Mouse (Mus musculus) monocyte, adult 5-6 weeks (primary cell): ENCODE results near the gene Mast1. TPM values are rescaled to one million over a fixed set of nuclear protein-coding genes. Genes with fewer than 3 reads are reported as not detected.

Experiments used
- ATAC-seq: fragments of 153-309, 156-312 bp; replicated peaks from 2 replicates; pipeline ENCODE4 v1.8.0; 2017; ENCODE audit warnings: mild to moderate bottlenecking; ENCODE audit not compliant: low TSS enrichment, insufficient number of reproducible peaks, severe bottlenecking, poor library complexity, low FRiP score
- total RNA-seq: library from RNA; stranded (forward); fragments of 200-1000, 200-491, 200-594 nt; gene quantifications from 3 replicates; pipeline ENCODE4 v1.2.3, GENCODE M21; 2017

The Mast1 gene
- total RNA-seq, 1 experiment from 2014 or later, result not detected

DNA sequence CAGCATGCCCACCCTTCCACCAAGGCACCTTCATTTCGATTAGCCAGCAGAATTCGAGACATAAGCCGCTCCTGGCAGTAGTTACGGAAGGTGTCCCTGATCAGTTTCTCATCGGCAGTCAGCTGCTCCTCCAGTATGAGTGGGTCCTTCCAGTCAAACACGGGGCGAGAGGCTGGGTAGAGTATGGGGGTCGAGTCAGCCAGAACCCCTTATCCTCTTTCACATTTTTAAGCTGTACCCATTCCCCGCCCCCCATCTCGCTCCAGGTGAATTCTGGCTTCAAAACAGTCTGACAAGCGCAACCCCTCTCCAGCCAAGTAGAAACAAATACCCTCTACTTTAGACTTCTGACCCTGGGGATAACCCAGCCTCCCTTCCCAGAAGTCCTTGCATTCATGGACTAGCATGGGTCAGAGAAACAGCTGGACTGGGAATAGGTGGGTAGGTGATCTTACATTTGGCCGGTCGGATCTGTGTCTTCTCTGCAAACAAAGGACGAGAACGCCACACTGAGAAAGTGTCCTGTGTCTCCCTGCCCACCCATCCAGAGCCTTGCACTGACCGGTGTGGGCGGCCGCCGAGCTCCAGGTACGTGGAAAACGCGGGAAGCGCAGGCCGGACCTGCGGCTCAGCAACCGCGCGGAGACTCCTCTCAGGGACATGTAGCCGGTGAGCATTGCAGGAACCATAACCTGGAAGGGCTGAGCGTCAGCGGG is 44.0 kb downstream of the Mast1 start:
- ATAC-seq, result no peak

DNA sequence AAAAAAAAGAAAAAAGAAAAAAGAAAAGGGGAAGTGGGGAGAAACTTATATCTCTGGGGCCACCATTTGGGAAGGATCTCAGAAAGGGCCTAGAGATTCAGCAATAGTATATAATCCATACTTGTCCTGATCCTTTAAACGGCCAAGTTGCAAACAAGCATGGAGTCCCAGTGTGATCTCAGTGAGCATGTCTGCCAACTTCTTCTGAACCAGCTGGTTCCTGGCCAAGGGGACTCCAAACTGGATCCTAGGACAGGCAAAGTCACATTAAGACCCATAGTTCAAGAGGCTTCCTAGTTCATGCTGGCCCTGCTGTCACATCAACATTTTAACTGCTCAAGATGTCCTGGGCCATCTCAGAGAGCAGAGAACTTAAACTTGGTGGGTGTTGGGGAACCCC is 48.0 kb downstream of the Mast1 start:
- ATAC-seq, result no peak

DNA sequence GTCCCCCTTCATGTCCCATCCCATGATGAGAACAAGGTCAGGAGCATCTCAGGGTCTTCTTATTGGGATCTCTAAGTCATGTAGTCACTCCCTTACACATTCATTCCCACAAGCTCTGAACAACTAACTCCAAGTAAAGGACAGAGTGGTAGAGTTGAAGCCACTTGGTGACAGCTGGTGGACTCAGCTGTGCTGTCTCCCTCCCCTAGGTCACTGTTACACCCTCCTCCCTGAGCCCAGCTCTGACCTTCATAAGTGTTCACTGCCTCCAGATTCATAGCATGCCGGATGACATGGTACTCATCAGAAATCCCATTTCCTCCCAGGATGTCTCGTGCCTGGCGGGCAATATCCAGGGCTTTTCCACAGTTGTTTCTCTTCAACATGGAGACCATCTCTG is 48.9 kb downstream of the Mast1 start:
- no peak for ATAC-seq

DNA sequence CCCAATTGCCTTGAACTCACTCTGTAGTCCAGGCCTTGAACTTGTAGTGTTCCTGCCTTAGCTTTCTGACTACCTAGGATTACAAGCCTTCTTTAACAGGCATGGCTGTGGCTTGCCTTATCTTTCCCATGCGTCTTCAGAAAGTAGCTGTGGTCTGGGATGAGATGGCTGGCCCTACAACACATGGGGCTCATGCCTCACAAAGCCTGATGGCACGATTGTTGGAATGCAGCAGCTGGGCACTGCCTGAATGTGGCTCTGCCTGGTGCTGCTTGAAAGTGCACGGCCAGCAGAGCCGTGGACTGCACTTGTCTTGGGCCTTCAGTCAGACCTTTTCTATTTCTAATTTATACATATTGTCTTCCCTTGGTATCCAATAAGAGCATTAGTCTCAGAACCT is 52.4 kb downstream of the Mast1 start:
- ATAC-seq, result no peak

DNA sequence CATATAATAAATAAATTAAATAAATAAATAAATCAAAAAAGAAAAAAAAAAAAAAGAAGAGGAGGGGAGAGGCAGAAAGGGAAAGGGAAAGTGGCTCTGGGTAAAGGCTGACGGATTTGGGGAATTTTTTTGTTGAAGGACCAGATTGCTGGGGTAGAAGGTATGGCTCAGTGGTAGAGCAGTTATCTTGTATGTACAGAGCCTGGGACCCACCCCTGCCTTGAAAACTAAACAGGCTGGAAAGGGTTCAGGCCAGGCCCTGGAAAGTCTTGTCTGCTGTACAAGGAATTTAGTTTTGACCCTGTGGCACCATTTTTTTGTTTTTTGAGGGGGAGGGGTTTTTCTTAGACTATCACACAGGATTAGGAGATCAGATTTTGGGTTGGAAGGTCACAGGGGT is 58.2 kb downstream of the Mast1 start:
- no peak for ATAC-seq

DNA sequence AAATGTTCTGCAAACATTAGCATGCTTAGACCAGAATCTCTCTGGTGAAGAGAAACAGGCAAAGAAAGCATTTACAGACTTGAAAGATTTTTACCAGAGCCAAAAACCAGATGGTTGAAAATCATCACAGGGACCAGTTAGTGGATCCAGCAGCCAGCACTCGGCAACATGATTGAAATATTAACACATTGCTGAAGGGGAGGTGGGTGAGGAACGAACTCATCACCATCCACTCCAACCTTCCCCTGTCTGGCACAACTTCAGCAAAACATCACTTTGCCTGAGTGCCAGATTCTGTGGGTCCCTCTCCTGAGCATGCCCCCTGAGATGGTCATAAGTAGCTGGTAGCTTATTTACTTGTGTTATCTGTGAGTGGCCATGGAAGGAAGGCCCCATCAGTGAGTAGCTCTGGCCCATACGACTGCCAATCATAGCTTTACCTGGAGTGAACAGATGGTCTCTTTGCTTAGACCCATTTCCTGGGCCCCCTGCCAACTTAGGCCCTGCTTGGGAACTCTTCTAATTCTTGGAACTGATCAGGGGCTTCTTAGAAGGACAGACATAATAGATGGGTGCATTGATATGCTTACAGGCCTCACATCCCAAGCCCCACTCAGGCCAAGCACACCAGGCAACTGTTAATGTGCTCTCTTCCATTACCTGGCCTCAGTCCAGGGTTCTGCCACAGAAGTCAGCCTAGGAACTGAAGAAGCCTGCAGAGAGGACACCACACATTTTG is 59.7 kb downstream of the Mast1 start:
- ATAC-seq, result no peak

DNA sequence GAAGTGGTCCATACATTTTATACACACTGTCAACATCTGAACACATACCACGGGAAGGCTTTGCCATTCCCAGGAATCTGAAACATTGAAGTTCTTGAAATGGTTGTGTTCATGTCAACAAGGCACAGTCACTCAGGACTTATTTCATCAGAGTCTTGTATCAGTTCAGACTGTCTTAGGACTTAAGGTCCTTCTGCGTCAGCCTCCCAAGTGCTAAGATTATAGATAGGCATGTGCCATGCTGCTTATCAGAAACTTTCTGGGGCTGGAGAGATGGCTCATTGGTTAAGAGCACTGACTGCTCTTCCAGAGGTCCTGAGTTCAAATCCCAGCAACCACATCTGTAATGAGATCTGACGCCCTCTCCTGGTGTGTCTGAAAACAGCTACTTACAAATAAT is 62.8 kb downstream of the Mast1 start:
- no peak for ATAC-seq

DNA sequence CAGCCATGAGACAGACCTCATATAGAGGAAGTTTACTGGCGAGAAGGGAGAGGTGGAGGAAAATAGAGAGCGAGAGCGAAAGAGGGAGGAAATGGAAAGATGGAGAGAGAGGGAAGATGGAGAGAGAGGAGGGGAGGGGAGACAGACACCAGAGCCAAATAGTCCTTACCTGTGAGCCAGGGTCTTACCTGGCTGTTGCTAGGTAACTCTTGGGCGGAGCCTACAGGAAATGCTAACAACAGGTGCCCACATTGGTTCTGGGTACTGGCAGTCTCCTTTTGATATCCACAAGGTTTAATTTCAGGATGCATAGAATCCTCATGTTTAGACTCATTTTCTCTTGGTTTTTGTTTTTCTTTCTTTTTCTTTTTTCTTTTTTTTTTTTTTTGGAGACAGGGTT is 64.1 kb downstream of the Mast1 start:
- no peak for ATAC-seq

DNA sequence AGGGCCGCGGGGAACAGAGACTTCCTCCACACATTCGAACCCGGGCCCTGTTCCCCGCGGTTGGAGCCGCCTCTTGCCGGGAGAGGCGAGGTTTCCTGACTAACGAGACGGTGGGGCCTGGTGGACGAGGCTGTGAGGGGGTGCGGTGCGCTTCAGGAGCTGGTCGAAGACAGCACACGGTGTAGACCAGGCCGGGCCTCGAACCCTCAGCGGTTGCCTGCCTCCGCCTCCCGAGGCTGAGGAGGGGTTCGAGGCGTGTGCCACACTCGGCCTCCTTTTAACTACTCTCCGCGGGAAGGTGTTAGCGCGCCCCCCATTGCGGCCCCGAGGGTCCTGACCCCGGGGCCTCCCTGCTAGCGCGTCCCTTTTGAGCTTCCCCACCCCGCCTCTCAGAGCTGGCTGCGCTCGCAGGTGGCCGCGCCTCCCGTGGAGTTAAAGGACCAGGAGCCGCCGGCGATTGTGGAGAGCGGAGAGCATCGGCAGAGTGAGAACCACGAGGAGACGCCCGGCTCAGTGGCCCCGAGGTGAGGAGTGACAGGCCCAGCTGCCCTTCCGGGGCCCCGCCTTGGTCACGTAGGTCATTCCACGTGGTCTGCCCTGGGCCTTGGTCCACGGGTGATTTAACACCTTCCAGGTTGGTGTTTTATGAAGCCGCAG is 64.7 kb downstream of the Mast1 start:
- peak; percentile 30; the same call in 1 of the 2 replicates for ATAC-seq

DNA sequence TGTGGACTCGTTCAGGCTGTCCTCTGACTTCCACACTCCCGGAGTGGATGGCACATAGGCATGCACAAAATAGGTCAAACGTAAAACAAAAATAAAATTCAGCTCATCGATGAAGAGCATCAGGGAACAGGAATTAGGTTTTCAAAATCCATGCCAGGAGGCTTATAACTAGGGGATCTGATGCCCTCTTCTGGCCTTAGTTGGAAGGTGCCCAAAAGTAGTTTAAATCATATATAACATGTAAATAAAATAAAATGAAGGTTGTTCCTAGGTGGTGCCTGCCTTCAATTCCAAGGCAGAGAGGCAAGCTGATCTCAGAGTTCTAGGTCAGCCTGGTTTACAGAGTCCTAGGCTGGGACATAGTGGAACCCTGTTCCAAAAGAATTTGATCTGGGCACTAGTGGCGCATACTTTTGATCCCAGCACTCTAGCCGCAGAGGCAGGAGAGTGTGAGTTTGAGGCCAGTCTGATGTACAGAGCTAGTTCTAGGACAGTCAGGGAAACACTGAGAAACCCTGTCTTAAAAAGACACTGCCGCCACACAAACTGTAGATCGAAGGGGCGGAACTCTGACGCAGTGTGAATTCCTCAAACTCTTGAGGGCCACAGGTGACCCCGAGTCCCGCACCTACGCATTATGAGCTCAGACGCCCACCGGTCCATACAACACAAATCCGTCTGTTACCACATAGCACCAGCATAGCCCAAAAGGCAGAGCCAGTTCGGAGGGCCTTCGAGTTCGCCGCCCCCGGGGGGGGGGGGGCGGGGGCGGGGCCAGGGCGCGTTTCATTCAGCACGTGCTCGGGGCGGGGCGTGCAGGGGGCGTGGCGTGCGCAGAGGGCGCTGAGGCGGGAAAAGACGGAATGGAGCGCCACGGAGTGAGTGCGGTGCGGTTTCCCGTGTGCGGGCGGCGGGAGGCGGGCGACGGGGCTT is 65.5 kb downstream of the Mast1 start, which contains the start of gene Syce2:
TSS of gene Syce2 (plus strand) at position 736 of the 933 bp plus-strand sequence.
- peak; percentile 62 for ATAC-seq

Other genes starting within 250 kb of the Mast1 start
- gene Nacc1, start 249.5 kb downstream of the Mast1 start, total RNA-seq, result 29.0 to 50.5 TPM (median 36.3 TPM) in 3 replicates
- gene Lyl1, start 235.9 kb downstream of the Mast1 start, total RNA-seq, result 41.7 to 46.2 TPM (median 45.0 TPM) in 3 replicates
- 6.4 to 8.9 TPM (median 8.2 TPM) in 3 replicates for gene G430095P16Rik, start 214.4 kb downstream of the Mast1 start, total RNA-seq
- gene Nfix, start 137.0 kb downstream of the Mast1 start, total RNA-seq, result 8.1 to 16.7 TPM (median 9.9 TPM) in 3 replicates
- 3.6 to 4.0 TPM (median 3.8 TPM) in 3 replicates for gene Dand5, start 114.5 kb downstream of the Mast1 start, total RNA-seq
- gene Gadd45gip1, start 105.8 kb downstream of the Mast1 start, total RNA-seq, result 10.0 to 12.8 TPM (median 11.2 TPM) in 3 replicates
- 31.6 to 37.2 TPM (median 34.2 TPM) in 3 replicates for gene Rad23a, start 96.7 kb downstream of the Mast1 start, total RNA-seq
- 1,036 to 1,300 TPM (median 1,079 TPM) in 3 replicates for gene Calr, start 90.4 kb downstream of the Mast1 start, total RNA-seq
- 32.5 to 56.1 TPM (median 35.3 TPM) in 3 replicates for gene Farsa, start 80.4 kb downstream of the Mast1 start, total RNA-seq
- gene Syce2, start 65.2 kb downstream of the Mast1 start, total RNA-seq, result 2.9 to 13.7 TPM (median 7.4 TPM) in 3 replicates
- gene Gcdh, start 43.4 kb downstream of the Mast1 start, total RNA-seq, result 16.8 to 25.3 TPM (median 18.7 TPM) in 3 replicates
- gene Klf1, start 35.4 kb downstream of the Mast1 start, total RNA-seq, result not detected in 3 replicates
- gene Dnase2a, start 28.8 kb downstream of the Mast1 start, total RNA-seq, result 24.4 to 37.4 TPM (median 29.6 TPM) in 3 replicates
- not detected in 3 replicates for gene Rtbdn, start 9.6 kb upstream of the Mast1 start, total RNA-seq
- gene Gm49661, start 32.1 kb upstream of the Mast1 start, total RNA-seq, result not detected in 3 replicates
- gene Prdx2, start 32.2 kb upstream of the Mast1 start, total RNA-seq, result 153 to 207 TPM (median 196 TPM) in 3 replicates
- 43.9 to 58.8 TPM (median 58.1 TPM) in 3 replicates for gene Rnaseh2a, start 32.4 kb upstream of the Mast1 start, total RNA-seq
- 405 to 735 TPM (median 444 TPM) in 3 replicates for gene Junb, start 41.4 kb upstream of the Mast1 start, total RNA-seq
- 4.2 to 8.7 TPM (median 4.5 TPM) in 3 replicates for gene Hook2, start 53.2 kb upstream of the Mast1 start, total RNA-seq
- not detected in 3 replicates for gene Best2, start 77.2 kb upstream of the Mast1 start, total RNA-seq
- gene Asna1, start 87.9 kb upstream of the Mast1 start, total RNA-seq, result 24.0 to 47.3 TPM (median 36.2 TPM) in 3 replicates
- gene Trir, start 89.5 kb upstream of the Mast1 start, total RNA-seq, result 260 to 294 TPM (median 276 TPM) in 3 replicates
- gene Tnpo2, start 99.6 kb upstream of the Mast1 start, total RNA-seq, result 12.0 to 27.9 TPM (median 18.3 TPM) in 3 replicates
- 2.6 to 3.6 TPM (median 3.0 TPM) in 3 replicates for gene Fbxw9, start 122.7 kb upstream of the Mast1 start, total RNA-seq
- not detected in 3 replicates for gene Gm5741, start 130.6 kb upstream of the Mast1 start, total RNA-seq
- gene Dhps, start 134.4 kb upstream of the Mast1 start, total RNA-seq, result 35.9 to 75.4 TPM (median 50.0 TPM) in 3 replicates
- 22.4 to 29.9 TPM (median 24.3 TPM) in 3 replicates for gene Wdr83os, start 143.4 kb upstream of the Mast1 start, total RNA-seq
- gene Wdr83, start 143.9 kb upstream of the Mast1 start, total RNA-seq, result 8.9 to 13.6 TPM (median 13.4 TPM) in 3 replicates
- 116 to 188 TPM (median 183 TPM) in 3 replicates for gene Man2b1, start 145.9 kb upstream of the Mast1 start, total RNA-seq
- not detected in 3 replicates for gene Zfp791, start 185.7 kb upstream of the Mast1 start, total RNA-seq
- not detected in 3 replicates for gene Cks1brt, start 214.6 kb upstream of the Mast1 start, total RNA-seq